Mouse (Mus musculus) heart, embryonic 10.5 days (tissue): ENCODE measurements around the gene Nkx3-2. TPM values are rescaled to one million over a fixed set of nuclear protein-coding genes. Genes with fewer than 3 reads are reported as not detected.

Experiments used
- DNase-seq: peaks from one replicate; pipeline ENCODE4 v3.0.0-alpha.2; 2017; ENCODE audit warnings: low spot score
- H3K27ac ChIP-seq: fragments of 300-500 bp; sonication (generic); 2 replicates; pipeline ENCODE4 v1.5.1; 2016; ENCODE audit warnings: mild to moderate bottlenecking
- H3K27me3 ChIP-seq: fragments of 300-500 bp; sonication (generic); 2 replicates; pipeline ENCODE4 v1.6.1; 2016; ENCODE audit warnings: mild to moderate bottlenecking; ENCODE audit not compliant: poor library complexity, insufficient read depth, severe bottlenecking
- H3K36me3 ChIP-seq: fragments of 300-500 bp; sonication (generic); 2 replicates; pipeline ENCODE4 v1.6.1; 2016; ENCODE audit warnings: mild to moderate bottlenecking, moderate library complexity
- H3K4me1 ChIP-seq: fragments of 300-500 bp; sonication (generic); 2 replicates; pipeline ENCODE4 v1.6.1; 2016; ENCODE audit warnings: mild to moderate bottlenecking
- H3K4me3 ChIP-seq: fragments of 300-500 bp; sonication (generic); 2 replicates; pipeline ENCODE4 v1.5.1; 2016; ENCODE audit warnings: mild to moderate bottlenecking, moderate library complexity
- H3K9me3 ChIP-seq: fragments of 300-500 bp; sonication (generic); 2 replicates; pipeline ENCODE4 v1.6.1; 2016; ENCODE audit warnings: mild to moderate bottlenecking, moderate library complexity
- WGBS: fragments of 180-500 bp; shearing (Covaris S2); methylation state at CpG from one replicate; pipeline ENCODE4 v1.1.7; 2016; 5-methylcytosine and 5-hydroxymethylcytosine counted together
- polyA plus RNA-seq: library from polyadenylated mRNA; unstranded; fragments of >200 nt; fragmentation: Nextera tagmentation; extraction: Ambion mirVana; gene quantifications from 2 replicates; pipeline ENCODE4 v1.2.1, GENCODE M21; 2016

The Nkx3-2 gene
- polyA plus RNA-seq, 1 experiment from 2014 or later: 2.7 TPM

DNA sequence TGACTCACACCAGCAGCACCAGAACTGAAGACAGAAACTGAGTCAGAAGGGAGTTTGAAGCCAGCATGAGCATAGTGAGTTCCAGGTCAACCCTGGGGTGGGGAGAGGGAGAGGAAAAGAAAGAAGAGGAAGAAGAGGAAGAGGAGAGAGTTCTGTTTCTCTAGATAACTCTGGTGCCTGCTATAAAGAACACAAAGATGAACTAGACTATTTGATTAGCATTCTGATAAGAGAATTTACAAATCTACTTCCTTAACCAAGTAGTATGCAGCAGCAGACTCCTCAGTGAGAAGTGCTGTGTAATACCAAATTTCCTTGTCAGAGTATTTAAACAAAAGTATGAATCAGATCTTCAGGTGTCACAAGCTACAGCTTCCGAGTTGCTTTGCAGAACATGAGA lies 37.3 kb downstream of the Nkx3-2 start:
- Histone ChIP-seq H3K36me3 (no peaks in the 10 kb centered on the region), H3K4me3 (no peak overlapping the region), H3K9me3 (no peaks in the 10 kb centered on the region), H3K4me1 (no peaks in the 10 kb centered on the region), H3K27ac (no peak overlapping the region), H3K27me3 (no peaks in the 10 kb centered on the region)
- WGBS: 53% methylated on average over 1 of the region's 1 CpGs
- DNase-seq: no peak

DNA sequence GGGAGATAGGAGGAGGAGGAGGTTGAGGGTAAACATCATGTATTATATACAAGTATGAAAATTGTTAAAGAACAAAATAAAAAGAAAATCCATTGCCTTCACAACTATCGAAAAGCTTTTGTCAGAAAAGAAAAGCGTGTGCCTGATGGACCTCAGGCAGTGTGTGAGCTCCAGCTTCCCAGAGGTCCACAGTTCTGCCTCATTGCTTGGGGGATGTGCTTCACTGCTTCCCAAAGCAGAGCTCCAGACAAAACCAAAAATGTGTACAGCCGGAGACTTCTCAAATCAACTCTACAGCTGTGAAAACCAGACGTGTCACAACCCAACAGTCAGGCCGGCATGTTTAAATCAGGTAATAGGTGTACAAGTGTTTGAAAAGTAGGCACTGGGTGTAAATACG lies 38.7 kb downstream of the Nkx3-2 start:
- no peak for DNase-seq
- no peaks in the 10 kb centered on the region for H3K27me3 ChIP-seq
- no peak overlapping the region for H3K27ac ChIP-seq
- WGBS: 83% methylated on average over 6 of the region's 6 CpGs
- H3K4me1 ChIP-seq: no peaks in the 10 kb centered on the region
- H3K9me3 ChIP-seq: no peaks in the 10 kb centered on the region
- H3K4me3 ChIP-seq: no peak overlapping the region
- H3K36me3 ChIP-seq: no peaks in the 10 kb centered on the region

Other genes starting within 250 kb of the Nkx3-2 start
- 36.1 and 48.1 TPM in 2 replicates for gene Rab28, start 56.3 kb downstream of the Nkx3-2 start, polyA plus RNA-seq
- gene Bod1l, start 79.8 kb upstream of the Nkx3-2 start, polyA plus RNA-seq: 11.3 and 13.9 TPM in 2 replicates